Mouse (Mus musculus) layer of hippocampus, postnatal 10 days (tissue): Measurements from ENCODE around the gene Atad1. TPM values are rescaled to one million over a fixed set of nuclear protein-coding genes. Genes with fewer than 3 reads are reported as not detected.

Source experiments
- DNase-seq, 2 experiments: peaks; one replicate each; pipeline ENCODE4 v3.0.0; 2021; ENCODE audit warnings: low spot score in 2 of 2
- total RNA-seq, 2 experiments: library from RNA; stranded (reverse); gene quantifications; 2 replicates each; pipeline ENCODE4 v1.2.3; 2021

Gene Atad1
- total RNA-seq, 2 experiments from 2014 or later, result 105 to 121 TPM

- DNase-seq, result no peak
Measured at GRCm38 (mm10) chr19:32626768-32627331, 112.7 kb downstream of the Atad1 start.

- no peak for DNase-seq
Measured at GRCm38 (mm10) chr19:32622142-32622541, 117.4 kb downstream of the Atad1 start.

Other genes starting within 250 kb of the Atad1 start
- 1 to 10 TPM; 5.8 to 6.4 TPM for gene Papss2, start 144.0 kb downstream of the Atad1 start, total RNA-seq
- 100 to 1,000 TPM; 129 to 130 TPM for gene Pten, start 17.7 kb upstream of the Atad1 start, total RNA-seq